Mouse (Mus musculus): ENCODE measurements around the gene Daam1.

GRCm38 (mm10) chr12:71973577-71973976, 142.7 kb downstream of the Daam1 start:
- TF ChIP-seq POLR2A (IDR thresholded peaks at IDR 0.05; ENCODE audit: borderline replicate concordance, control insufficient read depth, low read depth, low read length), result no peak
- TF ChIP-seq CTCF (IDR thresholded peaks at IDR 0.05; ENCODE audit: control insufficient read depth, insufficient read depth, low read length), result no peak

Data from bone marrow, adult 2 months (tissue).